Mouse (Mus musculus): Measurements from ENCODE around the gene Nck2.

DNA sequence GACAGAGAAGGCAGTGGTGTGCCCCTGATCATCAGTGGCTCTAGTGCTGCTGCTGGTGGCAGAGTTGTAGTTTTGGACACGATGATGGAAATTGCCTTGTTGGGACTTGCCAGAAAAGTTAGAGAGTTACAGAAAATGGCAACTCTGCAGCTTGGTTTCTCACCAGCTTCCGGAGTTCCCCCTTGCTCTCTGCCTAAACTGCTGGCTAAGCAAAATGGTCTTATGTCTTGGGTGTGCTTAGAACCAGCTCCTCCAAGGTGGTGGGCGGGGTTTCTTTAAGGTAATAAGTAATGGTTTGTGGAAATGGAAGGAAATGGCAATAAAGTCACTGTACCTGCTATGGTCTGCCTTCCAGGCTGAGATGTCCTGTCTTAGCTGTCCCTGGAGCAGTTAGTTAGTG is 33.6 kb downstream of the Nck2 start:
- TF ChIP-seq POLR2A (IDR thresholded peaks at IDR 0.05; ENCODE audit: insufficient read depth, low read depth, low read length) (no peak), CTCF (IDR thresholded peaks at IDR 0.05; ENCODE audit: insufficient read depth, low read depth, low read length) (no peak)
